In the genomic region with DNA sequence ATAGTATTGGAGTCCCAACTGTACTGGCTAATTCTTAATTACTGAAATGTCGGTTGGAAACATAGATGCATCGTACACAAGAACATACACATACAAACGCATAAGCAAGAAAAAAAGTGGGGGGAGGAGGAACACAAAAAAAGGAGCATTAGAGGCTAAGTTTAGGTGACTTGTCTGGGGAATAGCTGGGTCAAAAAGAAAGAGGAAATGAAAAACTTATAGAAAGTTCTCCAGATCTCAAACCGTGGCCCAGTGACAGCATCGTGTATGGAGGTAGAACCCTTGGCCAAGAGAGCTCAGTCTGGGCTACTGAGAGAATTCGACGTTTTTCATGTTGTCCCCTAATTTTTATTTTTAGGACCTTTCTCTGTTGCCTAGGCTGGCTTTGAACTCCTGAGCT, we compare ENCODE assay signal across 32 mouse cellular contexts. TPM values are rescaled to one million over a fixed set of nuclear protein-coding genes. Genes with fewer than 3 reads are reported as not detected.
DNase-seq lines count a peak whose midpoint lies in the region.
"Had no signal": no experiment of that assay in that cellular context is flagged by ENCODE, and none has a peak within 500 bp of the region (broad histone marks: within the 10 kb centered on the region; RNA-seq: fewer than 3 reads in every experiment).

No protein-coding gene starts in this region.

- DNase-seq in heart, adult 11 months = peak; percentile 1
- no peak for DNase-seq in heart, postnatal 4 days
- peak; percentile 1 for DNase-seq in thymus, postnatal 0 days (ENCODE audit: low spot score)
- DNase-seq in thymus, postnatal 14 days = no peak
- peak; percentile 75 for DNase-seq in splenic B cell, adult 2 months (ENCODE audit: low read depth, low spot score)
- no peak for DNase-seq in urinary bladder, adult 18-20 months (ENCODE audit: low spot score in 2 of 2)
- DNase-seq: adrenal gland, adult 2 months; adrenal gland, postnatal 14 days; cerebellum, adult 11 months; cerebellum, adult 2 months; cerebellum, adult 9-11 months; cerebellum, postnatal 25 days; gastrocnemius, postnatal 10 days; gastrocnemius, postnatal 36 days had no signal

- no peaks in the 10 kb centered on the region for H3K27me3 ChIP-seq in splenic B cell, adult 2 months (ENCODE audit: control insufficient read depth, insufficient read depth, low read length, poor library complexity, severe bottlenecking)
- H3K27me3 ChIP-seq: embryonic facial prominence, embryonic 12.5 days; embryonic facial prominence, embryonic 15.5 days; forebrain, embryonic 12.5 days; forebrain, embryonic 15.5 days had no signal

- H3K36me3 ChIP-seq in splenic B cell, adult 2 months (ENCODE audit: control insufficient read depth, insufficient read depth, low read length, poor library complexity, severe bottlenecking) = no peaks in the 10 kb centered on the region
- H3K36me3 ChIP-seq: embryonic facial prominence, embryonic 12.5 days; embryonic facial prominence, embryonic 15.5 days; forebrain, embryonic 12.5 days; forebrain, embryonic 15.5 days; G1E had no signal

RNA-seq across cellular contexts. Expression of a gene that starts 25.3 kb away (rescaled TPM):
- total RNA-seq in heart, postnatal 4 days (2021) = 1 to 10 TPM; 3.3 to 3.7 TPM
- polyA plus RNA-seq in thymus, postnatal 0 days (2015; fragmentation: Nextera tagmentation; extraction: Ambion mirVana) = 145 and 188 TPM in 2 replicates
- polyA plus RNA-seq: G1E had no signal

RNA-seq across cellular contexts. Expression of a gene that starts 27.8 kb away (rescaled TPM):
- not detected for total RNA-seq in heart, postnatal 4 days (2021)
- 0.14 and 0.39 TPM in 2 replicates for polyA plus RNA-seq in thymus, postnatal 0 days (2015; fragmentation: Nextera tagmentation; extraction: Ambion mirVana)
- total RNA-seq: adrenal gland, adult 2 months; adrenal gland, postnatal 14 days; adrenal gland, postnatal 4 days; common myeloid progenitor, adult 5-6 weeks; gastrocnemius, adult 18-20 months; gastrocnemius, postnatal 36 days; heart, adult 8-10 months; heart, postnatal 25 days; hindbrain, postnatal 0 days had no signal
- polyA plus RNA-seq: adrenal gland, adult 2 months; cerebellum, adult 2 months; embryonic facial prominence, embryonic 12.5 days; embryonic facial prominence, embryonic 15.5 days; forebrain, embryonic 12.5 days; forebrain, embryonic 15.5 days; G1E; heart, embryonic 11.5 days; heart, embryonic 14.5 days; heart, postnatal 0 days; hindbrain, embryonic 11.5 days; hindbrain, embryonic 14.5 days; hindbrain, postnatal 0 days; intestine, embryonic 16.5 days had no signal

RNA-seq across cellular contexts. Expression of a gene that starts 40.7 kb away (rescaled TPM):
- total RNA-seq in heart, postnatal 4 days (2021) = 100 to 1,000 TPM; 188 to 203 TPM
- polyA plus RNA-seq in thymus, postnatal 0 days (2015; fragmentation: Nextera tagmentation; extraction: Ambion mirVana) = 56.7 and 61.8 TPM in 2 replicates

RNA-seq across cellular contexts. Expression of a gene that starts 52.3 kb away (rescaled TPM):
- under 1 TPM; 0.32 to 0.33 TPM for total RNA-seq in heart, postnatal 4 days (2021)
- 0.47 and 0.50 TPM in 2 replicates for polyA plus RNA-seq in thymus, postnatal 0 days (2015; fragmentation: Nextera tagmentation; extraction: Ambion mirVana)
- total RNA-seq: granulocyte monocyte progenitor cell, adult 5-6 weeks had no signal
- polyA plus RNA-seq: G1E had no signal

Comparison
In these comparisons a context has a peak if more than half of its experiments do, and no peak if none do; other contexts are left out.
1. DNase-seq: peak in heart, adult 11 months (single experiment), thymus, postnatal 0 days (single experiment) and splenic B cell, adult 2 months (single experiment); none in heart, postnatal 4 days (single experiment), thymus, postnatal 14 days (single experiment) and urinary bladder, adult 18-20 months (0 of 2).